16 mouse cellular contexts compared by ENCODE assay signal in genomic region chr17:30866281-30866680, GRCm38 (mm10). TPM values are rescaled to one million over a fixed set of nuclear protein-coding genes. Genes with fewer than 3 reads are reported as not detected.
"Had no signal": no experiment of that assay in that cellular context is flagged by ENCODE, and none has a peak within 500 bp of the region (broad histone marks: within the 10 kb centered on the region; RNA-seq: fewer than 3 reads in every experiment).

No protein-coding gene starts in this region.

- ATAC-seq: liver, embryonic 12.5 days; midbrain, embryonic 15.5 days had no signal

- H3K4me2 ChIP-seq: limb, embryonic 13.5 days; liver, embryonic 12.5 days; liver, embryonic 15.5 days; lung, embryonic 15.5 days; midbrain, embryonic 15.5 days; neural tube, embryonic 12.5 days; neural tube, embryonic 15.5 days had no signal

- DNase-seq: liver; lung, adult 18-20 months; thymus, adult 2 months; thymus, postnatal 14 days; thymus, postnatal 4 days had no signal

- H3K27ac ChIP-seq: limb, embryonic 10.5 days; limb, embryonic 13.5 days; liver, embryonic 12.5 days; liver, embryonic 15.5 days; lung, embryonic 15.5 days; midbrain, embryonic 10.5 days; midbrain, embryonic 15.5 days; neural tube, embryonic 12.5 days; neural tube, embryonic 15.5 days; stomach, postnatal 0 days had no signal

- H3K27me3 ChIP-seq: limb, embryonic 13.5 days; liver, embryonic 15.5 days; lung, embryonic 15.5 days; megakaryocyte, embryonic 14.5 days; midbrain, embryonic 15.5 days; neural tube, embryonic 12.5 days; neural tube, embryonic 15.5 days had no signal

- H3K36me3 ChIP-seq: limb, embryonic 10.5 days; limb, embryonic 13.5 days; liver, embryonic 12.5 days; liver, embryonic 15.5 days; lung, embryonic 15.5 days; midbrain, embryonic 10.5 days; midbrain, embryonic 15.5 days; neural tube, embryonic 12.5 days; neural tube, embryonic 15.5 days had no signal

- H3K4me1 ChIP-seq: limb, embryonic 13.5 days; liver, embryonic 15.5 days; neural tube, embryonic 12.5 days had no signal

- H3K4me3 ChIP-seq: limb, embryonic 10.5 days; limb, embryonic 13.5 days; liver, embryonic 12.5 days; liver, embryonic 15.5 days; lung, embryonic 15.5 days; megakaryocyte, embryonic 14.5 days; midbrain, embryonic 10.5 days; midbrain, embryonic 15.5 days; neural tube, embryonic 12.5 days; neural tube, embryonic 15.5 days had no signal

- H3K9ac ChIP-seq: limb, embryonic 13.5 days; liver, embryonic 12.5 days; liver, embryonic 15.5 days; lung, embryonic 15.5 days; midbrain, embryonic 15.5 days; neural tube, embryonic 12.5 days; neural tube, embryonic 15.5 days had no signal

- H3K9me3 ChIP-seq: limb, embryonic 10.5 days; limb, embryonic 13.5 days; liver, embryonic 12.5 days; liver, embryonic 15.5 days; lung, embryonic 15.5 days; midbrain, embryonic 10.5 days; midbrain, embryonic 15.5 days; neural tube, embryonic 12.5 days; neural tube, embryonic 15.5 days had no signal

RNA-seq across cellular contexts. Expression of gene Glp1r, which starts 35.3 kb away (rescaled TPM):
- polyA plus RNA-seq: limb, embryonic 10.5 days; limb, embryonic 13.5 days; liver, embryonic 15.5 days; midbrain, embryonic 10.5 days had no signal
